Mouse (Mus musculus) limb, embryonic 14.5 days (tissue): Measurements from ENCODE around the gene Nanos3. TPM values are rescaled to one million over a fixed set of nuclear protein-coding genes. Genes with fewer than 3 reads are reported as not detected.

Experiments used
- ATAC-seq: fragments of 200-750 bp; cut with Nextera tagmentation; 2 replicates; pipeline ENCODE4 v1.8.0; 2017; ENCODE audit warnings: low read depth, moderate number of reproducible peaks, moderate TSS enrichment; ENCODE audit not compliant: low FRiP score
- DNase-seq: peaks from one replicate; pipeline ENCODE4 v3.0.0-alpha.2; 2015; ENCODE audit warnings: low spot score
- H3K27ac ChIP-seq: fragments of 300-500 bp; sonication (generic); replicated peaks from 2 replicates; pipeline ENCODE4 v1.5.1; 2014; ENCODE audit warnings: low read depth, mild to moderate bottlenecking, low read length, moderate library complexity, mixed read lengths
- H3K27me3 ChIP-seq: fragments of 300-500 bp; sonication (generic); 2 replicates; pipeline ENCODE4 v1.6.1; 2014; ENCODE audit warnings: low read length, mixed read lengths; ENCODE audit not compliant: control insufficient read depth, insufficient read depth
- H3K36me3 ChIP-seq: fragments of 300-500 bp; sonication (generic); 2 replicates; pipeline ENCODE4 v1.6.1; 2014; ENCODE audit warnings: mild to moderate bottlenecking, low read length, moderate library complexity, mixed read lengths; ENCODE audit not compliant: control insufficient read depth, insufficient read depth
- H3K4me1 ChIP-seq: fragments of 300-500 bp; sonication (generic); 2 replicates; pipeline ENCODE4 v1.6.1; 2014; ENCODE audit warnings: antibody characterized with exemption, low read length, mixed read lengths; ENCODE audit not compliant: control insufficient read depth, insufficient read depth
- H3K4me2 ChIP-seq: fragments of 300-500 bp; sonication (generic); replicated peaks from 2 replicates; pipeline ENCODE4 v1.6.1; 2014; ENCODE audit warnings: low read depth, mild to moderate bottlenecking, low read length, moderate library complexity; ENCODE audit not compliant: severe bottlenecking
- H3K4me3 ChIP-seq: fragments of 300-500 bp; sonication (generic); replicated peaks from 2 replicates; pipeline ENCODE4 v1.5.1; 2014; ENCODE audit warnings: low read length
- H3K9ac ChIP-seq: fragments of 300-500 bp; sonication (generic); 2 replicates; pipeline ENCODE4 v1.6.1; 2014; ENCODE audit warnings: mild to moderate bottlenecking, low read depth, low read length, moderate library complexity; ENCODE audit not compliant: severe bottlenecking
- H3K9me3 ChIP-seq: fragments of 300-500 bp; sonication (generic); 2 replicates; pipeline ENCODE4 v1.6.1; 2016; ENCODE audit warnings: low read length; ENCODE audit not compliant: control insufficient read depth
- POLR2A ChIP-seq: fragments of 200-500 bp; IDR thresholded peaks from 2 replicates; pipeline ENCODE4 v1.8.0; 2012; ENCODE audit warnings: inconsistent platforms, mild to moderate bottlenecking, moderate library complexity, borderline replicate concordance; ENCODE audit not compliant: insufficient read depth, insufficient read length; ENCODE audit errors: extremely low read depth
- WGBS: fragments of 180-500 bp; shearing (Covaris S2); extraction: QIAGEN DNeasy Blood & Tissue Kit; methylation state at CpG from one replicate; pipeline ENCODE4 v1.1.7; 2014; 5-methylcytosine and 5-hydroxymethylcytosine counted together
- polyA plus RNA-seq, 2 experiments: library from polyadenylated mRNA; depleted of rRNA in 1 of 2; stranded (reverse) in 1 of 2; unstranded in 1 of 2; fragments of >200 nt; fragmentation: Nextera tagmentation in 1 of 2; extraction: Ambion mirVana in 1 of 2; gene quantifications; 2 replicates each; pipeline versions ENCODE4 v1.2.1 to v1.2.3; 2012 to 2014

Gene Nanos3
- polyA plus RNA-seq, 2 experiments: 3.0 to 5.8 TPM

DNA sequence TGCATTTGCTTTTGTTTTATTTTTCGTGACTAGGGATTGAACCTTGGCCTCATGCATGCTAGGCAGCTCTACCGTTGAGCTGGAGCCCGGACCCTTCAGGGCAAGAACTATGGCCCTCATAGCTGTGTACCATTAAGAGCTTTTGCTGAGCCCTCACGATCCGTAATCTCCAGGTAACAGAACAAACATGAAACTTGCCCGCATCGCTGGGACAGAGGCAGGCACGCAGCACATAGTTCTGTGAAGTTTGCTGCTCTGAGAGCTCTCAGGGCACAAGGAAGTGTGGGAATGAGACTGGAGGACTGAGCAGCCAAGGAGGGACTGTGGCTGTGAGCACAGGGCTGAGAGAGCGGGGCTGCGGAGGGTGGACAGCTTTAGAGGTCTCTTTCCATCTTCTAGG is 3.7 kb upstream of the Nanos3 start:
- Histone ChIP-seq H3K4me3 (no peak overlapping the region), H3K9ac (no peak overlapping the region), H3K27me3 (no peaks in the 10 kb centered on the region), H3K36me3 (no peaks in the 10 kb centered on the region), H3K4me1 (peaks cover 26% of the 10 kb centered on the region), H3K9me3 (no peaks in the 10 kb centered on the region), H3K4me2 (no peak overlapping the region), H3K27ac (no peak overlapping the region)
- DNase-seq (no peak), ATAC-seq (no peak)
- 85% methylated on average over 10 of the region's 10 CpGs for WGBS
- TF ChIP-seq POLR2A: no peak

DNA sequence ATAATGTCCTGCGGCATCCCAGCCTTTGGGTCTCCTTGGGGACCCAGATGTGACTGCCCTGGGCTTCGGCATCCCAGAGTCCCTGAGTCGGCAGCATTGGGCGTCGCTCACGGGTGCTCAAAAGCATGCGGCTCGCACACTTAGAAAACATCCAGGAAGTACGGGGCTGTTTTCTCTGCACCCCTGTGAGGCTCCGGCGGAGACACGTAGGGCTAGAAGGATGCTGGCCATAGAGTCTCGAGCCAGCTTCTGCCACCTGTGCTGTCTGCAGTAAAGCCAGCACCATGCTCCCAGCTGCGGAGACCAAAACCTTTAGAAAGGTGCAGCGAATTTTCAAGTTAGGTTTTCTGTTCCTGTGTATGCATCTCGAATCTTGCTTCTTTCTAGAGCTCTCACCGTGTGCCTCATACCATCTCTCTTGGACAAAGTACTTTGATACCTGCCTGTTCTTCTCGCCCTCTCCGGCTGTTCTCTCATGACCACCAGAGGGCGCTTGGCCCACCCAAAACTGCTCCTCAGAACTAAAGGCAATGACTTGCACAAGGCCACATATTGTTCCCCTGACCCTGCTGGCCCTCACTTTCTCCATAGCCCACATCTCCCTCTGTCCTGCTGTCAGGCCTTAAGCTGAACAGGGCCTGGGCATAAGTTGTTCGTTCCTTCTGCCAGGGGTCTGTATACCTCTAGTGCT is 2.2 kb upstream of the Nanos3 start:
- 4% methylated on average over 21 of the region's 21 CpGs for WGBS
- DNase-seq (peak; percentile 36), ATAC-seq (no peak)
- Histone ChIP-seq H3K27me3 (no peaks in the 10 kb centered on the region), H3K4me2 (peak overlapping the region; percentile 73), H3K4me1 (peaks cover 24% of the 10 kb centered on the region), H3K27ac (no peak overlapping the region), H3K36me3 (no peaks in the 10 kb centered on the region), H3K9me3 (no peaks in the 10 kb centered on the region), H3K4me3 (peak overlapping the region; percentile 35), H3K9ac (peak overlapping the region; percentile 46)
- no peak for TF ChIP-seq POLR2A

DNA sequence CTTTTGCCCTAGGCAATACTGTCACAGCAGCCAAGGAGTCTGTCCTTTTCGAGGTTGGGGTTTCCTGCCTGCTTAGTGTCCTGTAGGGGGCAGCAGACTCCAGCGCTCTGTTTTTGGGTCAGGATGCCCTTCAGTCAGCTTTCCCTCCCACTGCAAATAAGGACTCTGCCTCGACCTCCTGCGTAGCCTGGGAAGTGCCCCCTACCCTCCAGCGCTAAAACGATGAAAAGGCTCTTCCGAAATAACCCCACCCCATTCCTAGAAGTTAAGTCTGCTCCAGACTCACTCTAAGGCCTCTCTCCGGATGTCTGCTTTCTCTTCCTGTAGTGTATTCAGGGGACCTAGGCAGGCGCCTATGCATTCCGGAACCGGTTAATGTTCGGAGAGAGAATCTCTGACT is 1.5 kb upstream of the Nanos3 start:
- H3K4me2 ChIP-seq: peak overlapping the region; percentile 73
- ATAC-seq: peak; percentile 48
- H3K27me3 ChIP-seq: no peaks in the 10 kb centered on the region
- peak; percentile 83 for DNase-seq
- no peaks in the 10 kb centered on the region for H3K36me3 ChIP-seq
- 0% methylated on average over 12 of the region's 12 CpGs for WGBS
- peaks cover 20% of the 10 kb centered on the region for H3K4me1 ChIP-seq
- no peaks in the 10 kb centered on the region for H3K9me3 ChIP-seq
- no peak for TF ChIP-seq POLR2A
- peak overlapping the region; percentile 46 for H3K9ac ChIP-seq
- peak overlapping the region; percentile 35 for H3K4me3 ChIP-seq
- no peak overlapping the region for H3K27ac ChIP-seq

DNA sequence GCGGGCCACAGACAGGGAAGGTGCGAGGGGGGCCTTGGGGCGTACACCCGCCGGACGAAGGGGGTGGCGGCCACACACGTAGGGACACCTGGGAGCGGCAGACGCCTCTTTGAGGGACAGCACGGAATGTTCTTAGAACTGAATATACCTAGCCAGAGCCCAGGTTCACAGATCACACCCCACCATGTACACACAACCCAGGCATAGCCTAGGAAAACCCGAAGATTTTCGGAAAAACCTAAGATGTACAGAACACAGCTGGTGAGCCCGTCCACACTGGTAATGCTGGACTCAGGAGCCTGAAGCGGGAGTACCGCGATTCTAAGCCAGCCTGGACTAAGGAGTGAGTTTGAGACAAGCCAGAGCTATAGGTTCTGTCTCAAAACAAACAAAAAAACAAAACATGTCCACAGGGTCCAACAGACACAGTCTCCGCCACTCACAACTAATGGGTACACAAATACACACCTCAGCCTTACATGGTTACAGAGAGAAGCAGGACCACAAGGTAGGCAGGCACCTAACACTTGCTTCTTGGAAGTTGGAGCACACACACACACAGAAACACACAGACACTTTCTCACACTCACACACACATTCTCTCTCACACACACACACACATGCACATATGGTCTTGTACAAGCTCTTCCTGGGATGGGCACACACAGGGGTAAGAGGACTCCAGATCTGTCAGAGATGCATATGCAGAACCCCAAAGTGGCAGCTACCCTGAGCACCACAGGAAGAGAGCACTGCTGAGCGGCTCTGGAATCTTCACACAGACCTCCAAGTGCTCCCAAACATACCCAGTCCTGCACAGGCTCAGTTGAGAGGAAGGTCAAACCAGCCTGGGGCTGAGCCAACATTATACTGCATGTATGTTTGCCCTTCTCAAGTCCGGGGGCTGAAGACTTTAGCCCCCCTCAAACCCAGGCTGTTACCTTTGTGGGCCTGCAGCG is 653 bp downstream of the Nanos3 start:
- 14% methylated on average over 20 of the region's 21 CpGs for WGBS
- Histone ChIP-seq H3K4me2 (peak overlapping the region; percentile 85), H3K27ac (peak overlapping the region; percentile 96), H3K4me3 (peak overlapping the region; percentile 81), H3K4me1 (peaks cover 40% of the 10 kb centered on the region), H3K27me3 (no peaks in the 10 kb centered on the region), H3K9ac (peak overlapping the region; percentile 99), H3K36me3 (no peaks in the 10 kb centered on the region), H3K9me3 (no peaks in the 10 kb centered on the region)
- DNase-seq: no peak
- ATAC-seq: no peak; the same call in none of the 2 replicates
- no peak for TF ChIP-seq POLR2A

DNA sequence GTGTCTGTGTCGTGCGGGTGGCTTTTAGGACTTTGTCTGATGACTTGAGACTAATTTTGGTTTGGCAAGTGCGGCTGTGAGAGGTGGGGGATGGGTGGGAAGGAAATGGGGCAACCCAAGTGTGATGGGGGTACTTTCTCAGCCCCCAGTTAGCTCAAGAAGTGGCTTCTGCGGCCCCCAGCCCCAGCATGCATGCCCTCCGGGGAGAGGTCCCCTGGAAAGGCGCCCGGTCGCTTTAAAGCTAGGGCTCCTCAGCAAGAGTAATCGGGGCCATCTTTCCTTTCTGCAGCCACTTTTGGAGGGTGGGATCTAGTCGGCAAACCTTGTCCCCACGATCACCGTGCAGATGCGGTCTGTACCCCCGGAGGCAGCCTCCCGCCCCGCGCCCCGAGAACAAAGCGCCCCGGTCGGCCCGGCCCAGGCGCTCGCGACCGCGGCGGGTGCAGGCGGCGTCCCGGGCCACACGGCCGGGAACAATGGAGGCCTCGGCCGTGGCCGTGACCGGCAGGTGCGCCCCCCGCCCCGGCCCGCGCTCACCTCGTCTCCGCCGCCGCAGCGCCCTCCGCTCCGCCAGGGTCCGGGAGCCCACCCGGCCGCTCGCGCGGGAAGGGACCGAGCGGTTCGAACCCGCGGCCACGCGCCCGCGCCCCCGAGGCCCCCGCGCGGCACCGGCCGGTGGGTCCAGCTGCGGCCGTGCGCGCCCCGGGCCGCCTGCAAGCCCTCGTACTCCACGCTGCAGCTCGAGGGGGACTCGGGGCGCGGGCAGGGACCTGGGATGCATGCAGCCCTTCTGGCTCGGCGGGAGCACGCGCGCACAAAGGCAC is 1.5 kb downstream of the Nanos3 start:
- ATAC-seq: peak; percentile 48
- no peaks in the 10 kb centered on the region for H3K36me3 ChIP-seq
- H3K4me3 ChIP-seq: peak overlapping the region; percentile 81
- TF ChIP-seq POLR2A: no peak
- peak overlapping the region; percentile 99 for H3K9ac ChIP-seq
- no peak for DNase-seq
- H3K27me3 ChIP-seq: no peaks in the 10 kb centered on the region
- WGBS: under 1% methylated on average over 61 of the region's 87 CpGs
- H3K4me1 ChIP-seq: peaks cover 40% of the 10 kb centered on the region
- H3K9me3 ChIP-seq: no peaks in the 10 kb centered on the region
- peak overlapping the region; percentile 96 for H3K27ac ChIP-seq
- peak overlapping the region; percentile 85 for H3K4me2 ChIP-seq
